Mouse (Mus musculus) heart, embryonic 14.5 days (tissue): Measurements from ENCODE around the gene Gm9958. TPM values are rescaled to one million over a fixed set of nuclear protein-coding genes. Genes with fewer than 3 reads are reported as not detected.

ENCODE experiments used
- ATAC-seq: fragments of 200-750 bp; cut with Nextera tagmentation; 2 replicates; pipeline ENCODE4 v1.8.0; 2017; ENCODE audit warnings: low read depth, moderate TSS enrichment; ENCODE audit not compliant: insufficient number of reproducible peaks, insufficient read depth, low FRiP score
- H3K27ac ChIP-seq, 2 experiments: fragments of 200-500 bp in 1 of 2; fragments of 300-500 bp in 1 of 2; sonication (generic) in 1 of 2; replicated peaks in 1 of 2; 2 replicates each; pipeline ENCODE4 v1.5.1; 2012 to 2014; ENCODE audit warnings: low read depth in 2 of 2, low read length in 2 of 2, control low read depth in 1 of 2, mild to moderate bottlenecking in 1 of 2, mixed read lengths in 1 of 2; ENCODE audit not compliant: control insufficient read depth in 1 of 2, insufficient read depth in 1 of 2
- H3K27me3 ChIP-seq: fragments of 300-500 bp; sonication (generic); 2 replicates; pipeline ENCODE4 v1.6.1; 2014; ENCODE audit warnings: mild to moderate bottlenecking, low read length, control low read depth; ENCODE audit not compliant: control insufficient read depth, insufficient read depth
- H3K36me3 ChIP-seq: fragments of 300-500 bp; sonication (generic); 2 replicates; pipeline ENCODE4 v1.6.1; 2014; ENCODE audit warnings: mild to moderate bottlenecking, control low read depth, low read length, mixed read lengths; ENCODE audit not compliant: control insufficient read depth, insufficient read depth
- H3K4me1 ChIP-seq, 2 experiments: fragments of 200-500 bp in 1 of 2; fragments of 300-500 bp in 1 of 2; sonication (generic) in 1 of 2; 2 replicates each; pipeline ENCODE4 v1.6.1; 2012 to 2014; ENCODE audit warnings: low read length in 2 of 2, control low read depth in 1 of 2, mixed read lengths in 1 of 2; ENCODE audit not compliant: control insufficient read depth in 2 of 2, insufficient read depth in 2 of 2
- H3K4me2 ChIP-seq: fragments of 300-500 bp; sonication (generic); 2 replicates; pipeline ENCODE4 v1.6.1; 2014; ENCODE audit warnings: mild to moderate bottlenecking, low read length
- H3K4me3 ChIP-seq, 2 experiments: fragments of 200-500 bp in 1 of 2; fragments of 300-500 bp in 1 of 2; sonication (generic) in 1 of 2; 2 replicates each; pipeline ENCODE4 v1.5.1; 2012 to 2014; ENCODE audit warnings: low read length in 2 of 2, mild to moderate bottlenecking in 2 of 2, control low read depth in 1 of 2, low read depth in 1 of 2, moderate library complexity in 1 of 2; ENCODE audit not compliant: control insufficient read depth in 1 of 2, insufficient read depth in 1 of 2
- H3K9ac ChIP-seq: fragments of 300-500 bp; sonication (generic); 2 replicates; pipeline ENCODE4 v1.6.1; 2014; ENCODE audit warnings: mild to moderate bottlenecking, low read length
- H3K9me3 ChIP-seq: fragments of 300-500 bp; sonication (generic); 2 replicates; pipeline ENCODE4 v1.6.1; 2016; ENCODE audit warnings: low read length, control low read depth; ENCODE audit not compliant: control insufficient read depth
- WGBS: fragments of 180-500 bp; shearing (Covaris S2); extraction: QIAGEN DNeasy Blood & Tissue Kit; methylation state at CpG from one replicate; pipeline ENCODE4 v1.1.7; 2014; 5-methylcytosine and 5-hydroxymethylcytosine counted together
- polyA plus RNA-seq: library from polyadenylated mRNA; unstranded; fragments of >200 nt; fragmentation: Nextera tagmentation; extraction: Ambion mirVana; gene quantifications from 2 replicates; pipeline ENCODE4 v1.2.1, GENCODE M21; 2014

The Gm9958 gene
- polyA plus RNA-seq, 1 experiment from 2014 or later: 3.1 TPM

DNA sequence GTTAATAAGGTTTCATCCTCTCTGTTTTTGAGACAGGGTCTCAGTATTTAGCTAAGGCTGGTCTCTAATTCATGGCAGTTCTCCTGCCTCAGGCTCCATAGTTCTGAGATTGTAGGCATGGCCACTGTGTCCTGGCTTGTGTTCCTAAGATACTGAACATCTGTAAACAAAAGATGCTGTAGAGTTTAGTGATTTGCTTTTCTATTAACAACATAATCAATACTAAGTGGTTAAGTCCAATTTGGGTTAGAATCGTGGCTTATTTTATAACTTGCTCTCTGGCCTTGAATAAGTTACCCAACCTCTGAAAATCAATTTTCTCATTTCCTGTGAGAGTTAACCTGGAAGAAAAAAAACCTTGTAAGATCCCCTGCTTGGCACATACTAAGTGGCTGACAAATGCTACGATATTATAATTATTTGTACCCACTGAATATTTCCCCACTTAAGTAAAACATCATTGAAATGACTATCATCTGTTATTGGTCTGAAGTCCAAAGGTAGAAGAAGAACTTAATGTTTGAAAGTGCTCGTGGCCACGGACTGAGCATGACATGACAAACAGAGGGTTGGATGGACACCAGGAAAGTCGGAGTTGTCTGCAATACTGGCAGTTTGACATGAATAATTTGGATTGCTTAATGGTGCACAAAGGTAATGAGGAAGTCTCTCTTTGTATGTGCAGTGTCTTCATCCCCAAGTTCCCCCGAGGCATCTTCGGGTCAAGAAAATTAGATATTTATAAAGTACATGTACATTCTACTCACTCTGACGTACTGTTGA, 47.3 kb downstream of the Gm9958 start:
- H3K4me1 ChIP-seq: no peaks in the 10 kb centered on the region
- 81% methylated on average over 8 of the region's 8 CpGs for WGBS
- ATAC-seq: no peak
- H3K9ac ChIP-seq: no peak overlapping the region
- no peaks in the 10 kb centered on the region for H3K27me3 ChIP-seq
- H3K36me3 ChIP-seq: no peaks in the 10 kb centered on the region
- no peaks in the 10 kb centered on the region for H3K9me3 ChIP-seq
- H3K27ac ChIP-seq: no peak overlapping the region
- H3K4me2 ChIP-seq: no peak overlapping the region
- H3K4me3 ChIP-seq: no peak overlapping the region

DNA sequence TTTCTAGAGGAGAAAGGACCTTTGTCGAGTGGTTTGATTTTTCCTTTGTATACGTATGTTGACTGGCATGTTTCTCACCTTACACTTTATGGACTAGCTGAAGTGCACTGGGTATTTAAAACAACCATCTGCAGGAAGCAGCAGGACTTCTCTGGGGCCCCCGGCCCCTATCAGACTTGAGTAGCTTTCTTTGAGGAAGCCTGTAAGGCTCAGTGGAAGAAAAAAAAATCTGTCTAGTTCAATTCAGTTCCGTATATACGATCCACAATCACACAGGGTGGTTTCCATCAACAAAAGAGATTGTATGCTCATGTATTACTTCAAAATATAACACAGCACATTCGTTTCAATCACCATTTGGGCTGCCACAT, 47.9 kb downstream of the Gm9958 start:
- Histone ChIP-seq H3K9me3 (no peaks in the 10 kb centered on the region), H3K4me3 (no peak overlapping the region), H3K27me3 (no peaks in the 10 kb centered on the region), H3K27ac (no peak overlapping the region), H3K4me2 (no peak overlapping the region), H3K36me3 (no peaks in the 10 kb centered on the region), H3K9ac (no peak overlapping the region), H3K4me1 (no peaks in the 10 kb centered on the region)
- no peak for ATAC-seq
- 55% methylated on average over 6 of the region's 6 CpGs for WGBS

Other genes starting within 250 kb of the Gm9958 start
- gene Cox18, start 143.2 kb upstream of the Gm9958 start, polyA plus RNA-seq: 26.0 and 26.5 TPM in 2 replicates
- 26.2 and 26.5 TPM in 2 replicates for gene Ankrd17, start 627 bp upstream of the Gm9958 start, polyA plus RNA-seq
- gene Alb, start 93.7 kb downstream of the Gm9958 start, polyA plus RNA-seq: 0.38 and 1.1 TPM in 2 replicates
- gene Afp, start 123.5 kb downstream of the Gm9958 start, polyA plus RNA-seq: 1.1 and 1.9 TPM in 2 replicates
- not detected in 2 replicates for gene Afm, start 151.7 kb downstream of the Gm9958 start, polyA plus RNA-seq
- gene 5830473C10Rik, start 193.9 kb downstream of the Gm9958 start, polyA plus RNA-seq: not detected in 2 replicates